Mouse (Mus musculus): ENCODE data around the gene Tgif1.

The Tgif1 gene

GRCm38 (mm10) chr17:70866029-70866428 lies 12.7 kb upstream of the Tgif1 start:
- DNase-seq (ENCODE audit: low read depth, low spot score) = no peak

- no peak for DNase-seq (ENCODE audit: low read depth, low spot score)
Observed at GRCm38 (mm10) chr17:70865060-70865604, 11.8 kb upstream of the Tgif1 start.

GRCm38 (mm10) chr17:70864645-70865044 lies 11.3 kb upstream of the Tgif1 start:
- no peak for DNase-seq (ENCODE audit: low read depth, low spot score)

GRCm38 (mm10) chr17:70864117-70864516 lies 10.8 kb upstream of the Tgif1 start:
- no peak for DNase-seq (ENCODE audit: low read depth, low spot score)

- DNase-seq (ENCODE audit: low read depth, low spot score) = no peak
Observed at GRCm38 (mm10) chr17:70858814-70859213, 5.5 kb upstream of the Tgif1 start.

GRCm38 (mm10) chr17:70856871-70857415 lies 3.6 kb upstream of the Tgif1 start:
- DNase-seq (ENCODE audit: low read depth, low spot score) = no peak

GRCm38 (mm10) chr17:70854021-70854420 lies 675 bp upstream of the Tgif1 start:
- DNase-seq (ENCODE audit: low read depth, low spot score) = no peak

GRCm38 (mm10) chr17:70852686-70853386 lies 510 bp downstream of the Tgif1 start:
- no peak for DNase-seq (ENCODE audit: low read depth, low spot score)

GRCm38 (mm10) chr17:70852011-70852685 lies 1.2 kb downstream of the Tgif1 start:
- DNase-seq (ENCODE audit: low read depth, low spot score) = no peak

- no peak for DNase-seq (ENCODE audit: low read depth, low spot score)
Observed at GRCm38 (mm10) chr17:70850996-70851991, 2.1 kb downstream of the Tgif1 start.

- DNase-seq (ENCODE audit: low read depth, low spot score) = no peak
Observed at GRCm38 (mm10) chr17:70850233-70850995, 2.9 kb downstream of the Tgif1 start.

- DNase-seq (ENCODE audit: low read depth, low spot score) = no peak
Observed at GRCm38 (mm10) chr17:70849399-70850232, 3.7 kb downstream of the Tgif1 start.

- DNase-seq (ENCODE audit: low read depth, low spot score) = no peak
Observed at GRCm38 (mm10) chr17:70848511-70849398, 4.6 kb downstream of the Tgif1 start.

GRCm38 (mm10) chr17:70847751-70848510 lies 5.4 kb downstream of the Tgif1 start:
- no peak for DNase-seq (ENCODE audit: low read depth, low spot score)

- DNase-seq (ENCODE audit: low read depth, low spot score) = no peak
Observed at GRCm38 (mm10) chr17:70847086-70847485, 6.3 kb downstream of the Tgif1 start.

GRCm38 (mm10) chr17:70846111-70846644 lies 7.2 kb downstream of the Tgif1 start:
- DNase-seq (ENCODE audit: low read depth, low spot score) = no peak

- DNase-seq (ENCODE audit: low read depth, low spot score) = no peak
Observed at GRCm38 (mm10) chr17:70845543-70845942, 7.8 kb downstream of the Tgif1 start.

- no peak for DNase-seq (ENCODE audit: low read depth, low spot score)
Observed at GRCm38 (mm10) chr17:70844971-70845370, 8.4 kb downstream of the Tgif1 start.

All from c-Kit-negative CD71-positive TER-119-positive erythroid progenitor cells, embryonic 14.5 days (primary cell).